Mouse (Mus musculus) testis, postnatal 14 days (tissue): ENCODE data around the gene Mroh2a.

ENCODE experiments used
- DNase-seq: peaks from one replicate; pipeline ENCODE4 v3.0.0; 2021; ENCODE audit warnings: low spot score

Gene Mroh2a

DNA sequence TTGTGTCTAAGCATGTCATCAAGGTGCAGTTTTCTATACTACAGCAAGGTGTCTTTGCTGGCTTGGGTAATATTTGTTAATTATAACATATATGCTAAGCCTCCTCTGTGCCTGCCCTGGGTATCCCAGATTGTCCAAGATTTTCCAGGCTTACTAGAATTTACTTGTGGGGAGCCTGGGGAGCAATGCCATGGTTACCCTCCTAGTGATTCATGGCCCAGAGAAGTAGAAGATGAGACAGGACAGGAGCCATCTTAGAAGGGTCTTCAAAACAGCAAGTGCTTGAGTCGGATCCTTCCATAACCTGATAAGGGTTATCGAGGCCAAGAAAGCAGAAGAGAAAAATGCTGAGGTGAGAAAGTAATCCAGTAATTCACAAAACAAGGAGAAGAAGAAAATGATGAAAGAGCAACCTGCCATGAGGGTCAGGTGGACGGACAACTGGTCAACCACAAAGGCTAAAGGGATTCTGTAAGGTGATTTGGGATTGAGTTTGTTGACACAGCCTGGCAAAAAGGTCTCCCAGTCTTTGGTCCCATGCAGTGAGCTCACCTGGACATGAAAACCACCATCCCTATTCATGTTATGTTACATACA is 64.7 kb downstream of the Mroh2a start:
- DNase-seq: no peak

DNA sequence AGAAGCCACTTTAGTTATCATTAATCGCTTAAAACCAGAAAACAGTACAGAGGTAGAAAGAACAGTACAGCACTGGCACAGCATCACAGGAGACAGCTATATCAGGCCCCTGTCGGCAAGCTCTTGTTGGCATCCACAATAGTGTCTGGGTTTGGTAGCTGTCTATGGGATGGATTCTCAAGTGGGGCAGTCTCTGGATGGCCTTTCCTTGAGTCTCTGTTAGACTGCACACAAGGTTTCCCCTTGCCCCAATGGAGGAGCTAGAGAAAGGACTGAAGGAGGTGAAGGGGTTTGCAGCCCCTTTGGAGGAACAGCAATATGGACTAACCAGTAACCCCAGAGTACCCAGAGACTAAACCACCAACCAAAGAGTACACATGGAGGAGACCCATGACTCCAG is 65.3 kb downstream of the Mroh2a start:
- no peak for DNase-seq

DNA sequence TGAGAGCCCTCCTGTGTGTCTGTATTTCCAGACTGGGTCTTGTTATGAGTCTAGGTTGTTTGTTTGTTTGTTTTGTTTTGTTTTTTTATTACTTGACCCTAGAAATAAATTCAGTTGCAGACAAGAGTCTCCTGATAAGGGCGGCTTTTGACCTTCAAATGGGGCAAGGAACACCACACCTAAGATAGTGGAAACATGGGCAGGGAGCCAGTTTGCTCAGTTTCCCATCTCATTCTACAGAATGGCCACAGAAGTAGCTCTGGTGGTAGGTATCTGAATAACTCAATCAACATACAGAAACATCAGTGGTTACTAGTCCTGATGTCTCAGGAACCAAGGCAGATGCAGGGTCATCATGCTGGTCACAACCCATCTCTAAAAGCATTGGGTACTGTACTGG is 67.9 kb downstream of the Mroh2a start:
- DNase-seq: no peak

DNA sequence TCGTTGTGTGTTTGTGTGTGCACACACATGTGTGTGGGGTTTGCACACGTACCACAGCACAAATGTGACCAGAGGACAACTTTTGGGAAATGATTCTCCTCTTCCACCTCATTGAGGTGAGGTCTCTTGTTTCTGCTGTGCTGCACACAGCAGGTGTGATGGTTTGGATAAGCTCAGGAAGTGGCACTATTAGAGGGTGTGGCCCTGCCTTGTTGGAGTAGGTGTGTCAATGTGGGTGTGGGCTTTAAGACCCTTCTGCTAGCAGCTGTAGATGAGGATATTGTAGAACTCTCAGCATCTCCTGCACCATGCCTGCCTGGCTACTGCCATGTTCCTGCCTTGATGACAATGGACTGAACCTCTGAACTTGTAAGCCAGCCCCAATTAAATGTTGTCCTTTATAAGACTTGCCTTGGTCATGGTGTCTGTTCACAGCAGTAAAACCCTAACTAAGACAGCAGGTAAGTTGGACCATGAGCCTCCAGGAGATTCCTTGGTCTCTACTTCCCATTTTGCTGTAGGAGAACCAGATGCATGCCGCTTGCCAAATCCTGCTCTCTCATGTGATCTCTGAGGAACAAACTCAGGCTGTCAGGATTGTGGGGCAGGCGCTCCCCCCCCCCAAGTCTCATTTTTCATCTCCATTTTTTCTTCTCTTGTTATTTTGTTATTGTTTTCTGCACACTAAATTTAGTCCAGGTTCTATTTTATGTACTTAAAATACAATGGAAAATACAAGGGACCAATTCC is 69.6 kb downstream of the Mroh2a start:
- no peak for DNase-seq

DNA sequence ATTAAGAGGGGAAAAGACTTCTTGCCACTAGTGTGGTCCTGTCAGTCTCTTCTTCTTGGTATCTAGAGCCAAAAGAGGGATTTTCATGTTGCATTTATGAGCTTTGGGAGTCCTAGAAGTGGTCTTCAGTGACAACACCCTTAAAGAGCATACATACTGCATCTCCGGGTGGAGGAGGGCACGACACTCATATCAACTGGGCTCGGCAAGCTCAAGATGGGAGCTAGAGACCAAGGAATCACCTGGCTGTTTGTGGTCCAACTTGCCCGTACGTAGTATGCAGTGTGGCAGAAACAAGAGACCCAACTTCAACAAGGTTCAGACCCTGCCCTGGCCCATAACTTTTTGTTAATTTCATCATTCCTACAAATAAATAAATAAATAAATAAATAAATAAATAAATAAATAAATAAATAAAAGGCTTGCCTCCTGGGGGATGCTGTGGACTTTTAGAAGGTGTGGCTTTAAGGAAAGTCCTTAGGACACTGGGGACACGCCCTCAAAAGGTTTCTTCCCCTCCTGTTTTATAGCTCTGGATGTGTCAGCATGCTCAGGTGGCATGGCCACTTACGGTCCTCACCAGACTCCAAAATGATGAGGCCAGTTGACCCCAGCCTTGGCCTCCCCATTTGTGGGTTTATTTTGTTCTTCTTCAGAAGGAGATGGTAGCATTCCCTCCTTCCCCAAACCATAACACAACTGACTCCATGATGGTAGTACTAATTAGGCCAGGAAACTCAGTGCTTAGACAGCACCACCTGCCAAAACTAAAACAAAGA is 70.9 kb downstream of the Mroh2a start:
- DNase-seq: no peak

DNA sequence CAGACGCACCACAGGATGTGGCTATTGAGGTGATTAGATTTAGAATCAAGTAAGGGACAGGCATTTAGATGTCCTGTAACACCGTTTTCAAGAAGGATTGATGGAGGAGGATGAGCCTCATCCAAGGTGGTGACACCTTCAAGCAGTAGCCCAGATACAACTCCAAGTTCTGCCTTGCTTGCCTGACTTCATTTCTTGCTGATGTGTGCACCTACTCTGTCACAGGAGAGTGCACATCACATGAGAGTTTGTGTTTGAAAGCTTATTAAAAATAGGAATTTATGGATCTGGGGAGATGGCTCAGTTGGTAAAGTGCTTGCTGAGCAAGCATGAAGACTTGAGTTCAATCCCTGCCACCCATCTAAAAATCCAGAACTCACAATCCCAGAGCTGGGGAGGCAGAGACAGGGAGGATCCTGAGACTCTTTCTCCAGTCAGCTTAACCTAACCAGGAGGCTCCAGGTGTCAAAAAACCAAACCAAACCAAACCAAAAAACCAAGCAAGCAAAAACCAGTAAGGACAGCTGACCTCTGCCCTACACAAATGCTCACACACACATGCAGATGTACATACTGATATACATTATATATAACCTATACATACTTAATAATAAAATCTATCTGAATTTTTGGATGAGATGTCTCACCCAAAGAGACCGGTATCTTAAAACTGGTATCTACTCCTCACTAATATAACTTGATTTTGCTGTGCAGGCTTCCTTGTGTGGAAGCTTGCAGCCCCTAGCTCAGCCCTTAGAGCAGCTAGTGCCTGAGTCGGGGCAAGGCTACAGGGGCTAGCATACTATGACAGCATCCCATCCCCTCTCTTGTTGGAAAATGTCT is 72.1 kb downstream of the Mroh2a start:
- DNase-seq: no peak

DNA sequence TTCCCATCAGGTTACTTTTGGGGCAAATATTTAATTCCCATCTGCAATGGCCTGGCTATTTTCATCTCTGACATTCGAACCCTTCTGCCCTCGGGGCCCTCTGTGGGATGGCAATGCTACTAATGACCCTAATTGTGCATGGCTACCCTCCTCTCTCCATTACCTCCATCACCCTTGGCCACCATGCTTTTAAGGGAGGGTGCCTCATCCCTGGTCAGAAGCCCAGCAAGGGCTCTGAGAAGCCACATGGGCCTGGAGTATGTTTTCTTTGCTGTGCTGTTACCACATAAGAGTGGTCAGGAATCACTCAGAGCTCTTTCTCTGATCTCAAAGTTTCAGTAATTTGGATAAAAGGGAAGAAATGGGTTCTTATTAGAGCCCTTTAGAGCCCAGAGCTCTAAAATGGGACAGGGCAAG is 72.8 kb downstream of the Mroh2a start:
- no peak for DNase-seq

DNA sequence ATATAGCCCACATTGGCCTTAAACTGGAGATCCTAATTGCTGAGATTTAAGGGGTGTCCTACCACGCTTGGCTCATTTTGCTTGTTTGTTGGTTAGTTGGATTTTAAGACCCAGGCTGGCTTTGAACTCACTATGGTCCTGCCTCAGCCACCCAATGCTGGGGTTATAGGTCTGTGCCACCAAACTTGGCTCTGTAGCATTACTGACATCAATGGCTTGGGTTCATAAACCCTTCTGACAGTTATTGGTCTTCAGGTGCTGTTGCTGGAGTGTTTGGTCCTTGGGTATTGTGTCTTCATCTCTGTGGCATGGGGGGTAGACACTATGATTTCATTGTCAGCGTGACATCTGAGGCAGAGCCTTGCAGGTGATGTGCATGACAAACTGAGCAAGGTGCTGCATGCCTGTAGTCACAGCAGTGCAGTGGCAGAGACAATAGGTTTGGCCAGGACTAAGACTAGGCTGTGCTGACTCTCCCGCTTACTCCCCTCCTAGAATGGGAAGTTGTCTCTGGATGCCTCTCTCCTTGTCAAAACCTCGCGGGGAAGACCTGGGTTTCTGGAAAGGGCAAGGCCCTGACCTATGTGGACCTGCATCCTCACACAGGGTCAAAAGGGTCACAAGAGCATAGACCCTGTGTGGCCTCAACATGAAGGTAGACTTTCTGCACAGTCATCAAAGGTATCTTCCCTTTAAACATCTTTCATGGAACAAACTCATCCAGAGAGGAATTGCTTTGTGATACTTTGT is 73.7 kb downstream of the Mroh2a start:
- no peak for DNase-seq

DNA sequence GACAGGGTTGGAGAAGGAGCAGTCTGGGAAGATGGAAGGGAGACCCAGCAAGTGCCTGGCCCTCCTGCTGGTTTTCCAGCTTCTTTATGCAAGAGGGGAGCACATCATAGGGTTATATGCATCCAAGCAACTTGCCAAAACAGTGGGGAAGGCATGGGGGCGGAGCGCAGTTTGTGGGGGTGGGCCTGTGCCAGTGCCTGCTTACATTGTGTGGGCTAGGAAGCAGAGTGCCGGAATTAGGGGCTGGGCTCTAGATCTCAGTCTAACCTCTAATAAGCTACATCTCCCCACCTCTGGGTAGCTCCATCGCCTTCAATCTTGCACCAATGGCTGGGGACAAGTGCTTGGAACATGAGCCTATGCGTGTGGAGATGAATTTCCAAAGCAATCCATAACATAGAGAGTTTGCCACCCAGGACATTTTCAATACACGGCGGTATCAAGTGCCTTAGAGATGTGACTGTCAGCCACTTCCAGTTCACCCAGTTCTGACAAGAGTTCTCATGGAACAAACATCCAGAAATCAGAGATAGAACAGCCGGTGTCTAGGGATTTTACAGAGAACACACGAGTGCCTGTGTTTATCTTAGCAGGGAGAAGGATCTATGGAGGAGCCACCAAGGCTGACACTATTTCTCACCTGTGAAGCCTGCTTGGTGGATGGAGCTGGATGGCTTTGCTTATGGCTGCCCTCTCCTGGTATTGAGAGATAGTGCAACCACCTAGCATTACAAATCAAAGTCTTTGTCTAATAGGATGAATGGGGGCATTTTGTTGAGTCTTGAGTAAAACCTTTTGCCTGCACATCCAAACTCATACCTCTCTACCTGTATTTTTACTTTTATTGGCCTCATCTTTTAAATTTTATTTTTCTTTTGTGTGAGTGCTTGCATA is 74.6 kb downstream of the Mroh2a start:
- no peak for DNase-seq

DNA sequence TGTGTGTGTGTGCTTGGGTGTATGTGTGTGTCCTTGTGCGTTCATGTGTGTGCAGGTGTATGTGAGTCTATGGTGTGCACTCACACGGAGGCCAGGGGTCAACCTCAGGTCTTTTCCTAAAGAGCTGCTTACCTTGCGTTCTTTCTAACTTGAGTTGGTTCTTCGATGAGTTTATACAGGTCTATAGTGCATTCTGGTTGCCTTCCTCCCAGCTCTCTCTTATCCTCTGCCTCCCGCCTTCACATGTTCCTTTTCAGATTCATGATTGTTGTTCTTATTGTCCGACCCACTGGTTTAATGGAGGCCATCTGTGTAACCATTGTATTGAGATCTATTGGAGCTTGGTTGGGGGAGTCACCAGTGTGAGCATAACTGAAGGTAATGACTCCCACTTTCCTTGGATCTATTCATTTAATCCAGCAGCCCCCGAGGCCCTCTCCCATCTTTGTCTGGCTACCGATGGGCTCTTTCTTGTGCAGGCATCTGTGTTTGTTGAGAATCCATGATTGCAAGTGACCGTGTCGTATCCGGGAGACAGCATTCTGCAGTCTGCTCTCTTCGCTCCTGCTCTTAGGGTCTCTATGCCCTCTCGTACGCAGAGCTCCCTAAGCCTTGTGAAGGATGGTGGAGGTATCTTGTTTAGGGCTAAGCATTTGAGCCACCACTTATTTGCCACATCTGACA is 75.4 kb downstream of the Mroh2a start:
- no peak for DNase-seq

DNA sequence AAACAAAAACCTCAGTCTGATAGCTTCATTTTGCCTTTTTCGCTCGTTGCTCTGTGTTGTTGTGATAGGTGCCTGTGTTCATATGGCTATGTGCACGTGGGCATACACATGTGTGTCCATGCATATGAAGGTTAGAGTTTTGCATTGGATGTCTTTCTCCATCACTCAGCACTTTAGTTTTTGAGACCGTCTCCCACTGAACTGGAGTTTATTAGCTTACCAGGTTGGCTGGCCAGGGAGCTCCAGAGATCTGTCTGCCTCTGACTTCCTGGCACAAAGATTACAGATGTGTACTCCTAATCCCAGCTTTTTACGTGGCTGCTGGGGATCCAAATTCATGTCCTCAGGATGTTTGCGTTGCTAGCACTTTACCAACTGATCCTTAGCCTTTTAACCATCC is 77.0 kb downstream of the Mroh2a start:
- DNase-seq: no peak

DNA sequence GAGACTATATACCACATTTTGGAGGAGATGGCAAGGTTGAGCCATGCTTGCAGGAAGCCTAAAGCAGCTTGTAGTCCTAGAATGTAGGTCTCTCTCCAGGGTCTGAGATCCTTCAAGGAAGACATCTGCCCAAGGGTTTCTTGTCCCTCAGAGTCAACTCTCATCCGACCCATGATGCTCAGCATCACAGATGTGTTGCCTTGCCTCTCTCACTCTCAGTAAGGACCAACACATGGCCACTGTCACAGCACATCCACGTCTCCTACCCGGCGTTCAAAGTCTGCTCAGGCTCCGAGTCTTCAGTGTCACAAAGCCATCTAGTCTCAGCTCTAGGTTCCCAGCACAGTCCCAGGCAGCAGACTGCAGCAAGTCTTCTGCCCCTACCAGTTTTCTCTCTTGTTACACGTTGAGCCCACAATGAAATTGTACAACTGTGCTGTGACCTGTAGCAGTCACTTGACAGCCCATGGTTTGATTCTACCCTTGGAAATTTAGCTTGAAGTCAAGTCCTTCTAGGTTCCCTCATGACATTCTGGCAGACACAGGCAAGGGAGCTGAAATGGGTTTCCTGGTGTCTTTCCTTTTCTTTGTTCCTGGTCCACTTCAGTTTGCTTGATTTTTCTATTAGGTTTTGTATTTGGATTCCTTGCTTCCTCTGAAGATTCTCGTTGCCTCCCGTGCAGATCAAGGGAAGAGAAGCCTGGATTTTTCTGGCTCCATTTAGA is 77.6 kb downstream of the Mroh2a start:
- no peak for DNase-seq

DNA sequence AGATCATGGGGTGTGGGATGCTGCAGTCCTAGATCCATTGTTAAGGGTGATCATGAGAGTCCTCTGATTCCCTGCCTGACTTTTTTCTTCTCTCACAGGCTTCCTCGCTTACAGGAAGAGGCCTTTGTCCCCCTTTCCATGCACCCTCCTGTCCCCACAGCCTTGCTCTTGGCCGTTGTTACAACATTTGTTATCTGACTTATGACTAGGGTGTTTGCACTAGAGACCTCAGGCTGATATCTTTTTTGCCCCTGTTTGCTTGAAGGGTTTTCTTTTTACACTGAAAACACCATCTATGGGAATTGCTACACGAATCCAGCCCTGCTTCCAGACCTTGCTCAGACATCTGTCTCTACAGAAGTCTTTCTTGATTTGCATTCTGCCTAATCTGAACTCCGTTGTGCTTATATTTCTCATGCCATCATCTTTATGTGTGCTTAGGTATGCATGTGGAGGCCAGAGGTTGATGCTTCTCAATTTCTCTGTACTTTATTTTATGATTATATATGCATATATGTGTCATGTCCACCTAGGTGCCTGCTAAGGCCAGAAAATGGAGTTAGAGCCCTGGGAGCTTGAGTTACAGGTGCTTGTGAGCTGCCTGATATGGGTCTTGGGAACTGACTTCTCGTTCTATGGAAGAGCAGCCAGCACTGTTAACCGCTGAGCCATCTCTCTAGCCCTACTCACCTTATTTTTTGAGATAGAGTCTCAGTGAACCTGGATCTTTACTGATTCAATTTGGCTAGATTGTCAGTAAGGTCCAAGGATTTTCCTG is 78.4 kb downstream of the Mroh2a start:
- no peak for DNase-seq

DNA sequence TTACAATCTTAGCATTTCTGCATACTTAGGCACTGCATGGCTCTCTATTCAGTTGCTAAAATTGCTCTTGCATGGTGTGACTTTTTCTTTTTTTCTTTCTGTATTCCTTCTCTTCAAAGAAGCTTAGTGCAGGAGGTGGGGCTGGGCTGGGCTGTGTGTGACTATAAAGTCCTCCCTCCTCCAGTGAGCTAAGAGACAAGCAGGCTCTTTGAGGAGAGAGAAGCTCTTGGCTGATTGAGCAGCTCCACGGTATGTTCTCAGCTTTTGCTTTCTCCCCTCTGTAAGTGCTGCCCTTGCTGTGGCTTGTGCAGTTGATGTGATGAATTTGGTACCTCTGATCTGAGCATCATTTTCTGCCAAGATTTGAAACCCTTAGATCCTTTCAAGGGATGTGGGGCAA is 79.8 kb downstream of the Mroh2a start:
- DNase-seq: no peak

DNA sequence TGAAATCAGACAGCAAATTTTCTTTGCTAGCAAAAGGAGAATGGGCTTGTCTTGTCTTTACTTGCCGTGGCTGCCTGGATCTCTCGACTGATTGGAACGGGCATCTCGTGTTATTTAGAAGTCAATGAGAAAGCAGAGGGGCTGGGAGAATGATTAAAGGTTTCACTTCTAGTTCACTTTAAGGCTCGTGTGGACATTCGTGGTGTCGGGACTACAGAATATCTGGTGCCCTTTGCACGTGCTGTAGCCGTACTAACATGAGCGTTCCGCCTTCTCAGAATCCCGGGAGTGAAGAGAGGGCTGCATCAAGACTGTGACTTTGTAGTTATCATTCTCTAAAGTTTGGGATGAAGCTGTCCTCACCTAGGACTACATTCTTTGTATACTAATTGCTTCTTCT is 80.4 kb downstream of the Mroh2a start:
- no peak for DNase-seq

DNA sequence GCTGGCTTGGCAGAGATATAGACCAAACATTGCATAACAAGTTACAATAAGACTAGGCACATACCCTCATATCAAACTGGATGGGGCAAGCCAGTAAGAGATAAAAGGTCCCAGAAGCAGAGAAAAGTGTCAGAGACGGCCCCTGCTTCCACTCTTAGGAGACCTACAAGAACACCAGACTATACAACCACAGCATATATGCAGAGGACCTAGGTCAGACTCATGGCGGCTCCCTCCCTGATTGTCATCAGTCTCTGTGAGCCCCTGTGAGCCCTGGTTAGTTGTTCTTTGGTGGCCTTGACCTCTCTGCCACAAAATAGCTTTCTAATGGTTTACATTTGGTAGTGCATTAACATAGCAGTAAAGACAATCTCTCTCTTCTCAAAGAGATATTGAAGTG is 82.2 kb downstream of the Mroh2a start:
- no peak for DNase-seq

DNA sequence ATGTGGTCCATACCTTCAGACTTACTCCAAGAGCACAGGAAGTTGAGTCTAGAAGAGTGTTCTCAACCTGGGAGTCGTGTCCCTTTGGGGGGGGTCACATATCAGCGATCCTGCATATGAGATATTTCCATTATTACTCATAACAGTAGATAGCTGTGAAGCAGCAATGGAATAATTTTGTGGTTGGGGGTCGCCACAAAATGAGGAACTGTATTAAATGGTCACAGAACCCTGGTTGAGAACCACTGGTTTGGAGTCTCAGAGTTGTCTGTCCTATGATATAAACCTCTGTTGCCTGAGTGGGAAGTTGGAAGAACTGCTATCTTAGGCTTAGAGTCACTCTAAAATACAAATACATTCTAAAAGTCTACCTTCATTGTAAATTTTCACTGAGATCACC is 83.1 kb downstream of the Mroh2a start:
- no peak for DNase-seq

DNA sequence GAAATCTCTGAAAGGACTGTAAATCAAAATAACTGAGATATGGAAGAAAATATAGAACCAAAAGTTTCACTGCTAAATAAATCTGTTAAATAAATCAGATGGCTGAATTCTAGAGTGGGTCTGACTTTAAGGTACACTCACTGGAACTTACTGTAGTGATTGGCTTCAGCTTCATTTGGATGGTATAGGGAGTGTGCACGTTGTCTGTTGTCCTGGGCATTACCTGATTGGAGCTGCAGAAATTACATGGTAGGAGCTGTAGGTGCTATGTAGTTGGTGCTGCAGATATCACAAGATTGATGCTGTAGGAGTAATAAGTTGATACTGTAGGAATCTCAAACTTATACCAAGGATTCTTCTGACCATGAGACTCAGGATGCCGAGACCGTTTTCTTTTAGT is 83.6 kb downstream of the Mroh2a start:
- DNase-seq: no peak
